Mouse (Mus musculus): ENCODE data around the gene Card6. TPM values are rescaled to one million over a fixed set of nuclear protein-coding genes. Genes with fewer than 3 reads are reported as not detected.

Card6 gene
- polyA plus RNA-seq, 1 experiment from 2014 or later = 3.6 TPM

DNA sequence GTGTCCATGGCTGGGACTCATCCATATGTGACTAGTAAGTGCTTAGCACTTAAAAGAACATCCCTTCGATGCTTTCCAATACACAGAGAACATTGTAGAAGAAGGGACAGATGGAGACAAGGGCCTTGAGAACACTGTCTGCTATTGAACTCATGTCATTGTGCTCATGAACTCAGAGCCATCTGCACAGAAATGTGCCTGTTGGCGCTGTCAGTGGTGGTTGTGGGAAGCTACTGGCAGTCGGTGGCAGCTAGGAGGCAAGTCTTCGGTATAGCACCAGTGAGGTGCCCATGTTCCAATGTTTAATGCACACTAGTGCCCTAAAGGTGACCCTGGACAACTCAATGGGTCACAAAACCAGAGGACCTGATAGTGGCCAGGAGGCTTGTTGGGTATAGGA is 6.0 kb downstream of the Card6 start:
- H3K4me1 ChIP-seq (ENCODE audit: control insufficient read depth in 2 of 2, insufficient read depth in 2 of 2, low read length in 2 of 2) = no peaks in the 10 kb centered on the region
- no peak overlapping the region for H3K4me3 ChIP-seq (ENCODE audit: control insufficient read depth in 1 of 2, insufficient read depth in 1 of 2, low read depth in 1 of 2, low read length in 2 of 2)
- H3K9me3 ChIP-seq (ENCODE audit: control insufficient read depth, low read length) = no peaks in the 10 kb centered on the region
- no peaks in the 10 kb centered on the region for H3K27me3 ChIP-seq (ENCODE audit: control insufficient read depth, insufficient read depth, low read length)
- WGBS = 90% methylated on average over 4 of the region's 4 CpGs
- no peak for ATAC-seq (ENCODE audit: insufficient number of reproducible peaks, insufficient read depth, low FRiP score, low read depth)
- no peak overlapping the region for H3K4me2 ChIP-seq (ENCODE audit: low read length)
- peaks cover 13% of the 10 kb centered on the region for H3K36me3 ChIP-seq (ENCODE audit: control insufficient read depth, insufficient read depth, low read length)
- no peak overlapping the region for H3K9ac ChIP-seq (ENCODE audit: low read length)
- H3K27ac ChIP-seq (replicated peaks in 1 of 2; ENCODE audit: control insufficient read depth in 1 of 2, insufficient read depth in 1 of 2, low read depth in 2 of 2, low read length in 2 of 2) = no peak overlapping the region

DNA sequence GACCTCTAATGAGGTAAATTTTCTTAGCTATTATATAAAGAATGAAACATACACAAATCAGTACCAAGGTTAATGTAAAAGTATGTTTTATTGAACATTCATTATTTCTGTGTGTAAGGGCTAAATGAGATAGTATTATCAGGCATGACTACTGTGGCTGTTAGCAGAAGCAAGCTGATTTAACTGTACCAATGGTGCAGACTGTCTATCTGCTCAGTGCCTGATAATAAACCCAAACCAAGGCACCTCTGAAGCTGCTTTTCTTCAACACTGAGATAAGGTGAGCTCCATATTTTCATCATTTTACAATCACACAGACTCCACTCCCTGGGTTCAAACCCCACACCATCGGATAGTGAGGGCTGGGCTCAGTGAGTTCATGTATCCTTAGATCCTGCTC is 11.0 kb downstream of the Card6 start:
- Histone ChIP-seq H3K36me3 (ENCODE audit: control insufficient read depth, insufficient read depth, low read length) (peaks cover 7% of the 10 kb centered on the region), H3K27me3 (ENCODE audit: control insufficient read depth, insufficient read depth, low read length) (no peaks in the 10 kb centered on the region), H3K4me1 (ENCODE audit: control insufficient read depth in 2 of 2, insufficient read depth in 2 of 2, low read length in 2 of 2) (no peaks in the 10 kb centered on the region), H3K9ac (ENCODE audit: low read length) (no peak overlapping the region), H3K4me2 (ENCODE audit: low read length) (no peak overlapping the region), H3K4me3 (ENCODE audit: control insufficient read depth in 1 of 2, insufficient read depth in 1 of 2, low read depth in 1 of 2, low read length in 2 of 2) (no peak overlapping the region), H3K27ac (replicated peaks in 1 of 2; ENCODE audit: control insufficient read depth in 1 of 2, insufficient read depth in 1 of 2, low read depth in 2 of 2, low read length in 2 of 2) (no peak overlapping the region), H3K9me3 (ENCODE audit: control insufficient read depth, low read length) (no peaks in the 10 kb centered on the region)
- WGBS = 86% methylated on average over 1 of the region's 1 CpGs
- ATAC-seq (ENCODE audit: insufficient number of reproducible peaks, insufficient read depth, low FRiP score, low read depth) = no peak

DNA sequence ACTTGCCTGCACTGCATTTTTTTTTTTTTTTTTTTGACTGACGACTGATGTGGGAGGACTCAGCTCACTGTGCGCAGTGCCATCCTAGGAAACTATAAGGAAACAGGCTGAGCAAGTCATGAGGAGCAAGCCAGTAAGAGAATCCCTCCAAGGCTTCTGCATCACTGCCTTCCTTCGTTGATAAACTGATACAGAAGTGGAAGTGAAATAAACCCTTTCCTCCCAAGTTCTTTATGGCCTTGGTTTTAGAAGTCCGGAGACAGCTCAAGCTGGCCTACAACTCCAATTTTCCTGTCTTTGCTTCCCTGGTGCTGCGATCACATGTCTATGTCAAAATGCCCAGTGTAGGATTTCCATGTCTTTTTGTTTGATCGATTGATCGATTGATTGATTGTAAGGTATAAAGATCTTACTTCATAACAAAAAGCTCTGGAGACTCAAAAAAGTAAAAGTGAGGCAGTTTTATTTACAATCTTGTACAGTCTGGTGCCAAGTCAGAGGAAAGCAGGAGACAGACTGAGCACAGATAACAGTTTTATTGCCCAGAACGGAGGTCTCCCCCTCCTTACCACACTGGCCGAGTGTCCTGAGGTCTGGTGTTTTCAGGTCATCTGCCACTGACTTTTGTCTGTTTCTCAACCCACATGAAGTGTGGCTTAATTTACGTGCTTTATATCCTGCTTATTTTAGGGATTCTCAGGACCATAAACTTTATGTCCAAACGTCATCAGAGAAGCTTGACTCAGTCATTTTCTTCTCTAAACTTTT is 12.6 kb downstream of the Card6 start:
- WGBS = 78% methylated on average over 11 of the region's 11 CpGs
- no peaks in the 10 kb centered on the region for H3K4me1 ChIP-seq (ENCODE audit: control insufficient read depth in 2 of 2, insufficient read depth in 2 of 2, low read length in 2 of 2)
- ATAC-seq (ENCODE audit: insufficient number of reproducible peaks, insufficient read depth, low FRiP score, low read depth) = no peak
- no peaks in the 10 kb centered on the region for H3K9me3 ChIP-seq (ENCODE audit: control insufficient read depth, low read length)
- no peak overlapping the region for H3K9ac ChIP-seq (ENCODE audit: low read length)
- H3K4me2 ChIP-seq (ENCODE audit: low read length) = no peak overlapping the region
- H3K4me3 ChIP-seq (ENCODE audit: control insufficient read depth in 1 of 2, insufficient read depth in 1 of 2, low read depth in 1 of 2, low read length in 2 of 2) = no peak overlapping the region
- no peak overlapping the region for H3K27ac ChIP-seq (replicated peaks in 1 of 2; ENCODE audit: control insufficient read depth in 1 of 2, insufficient read depth in 1 of 2, low read depth in 2 of 2, low read length in 2 of 2)
- no peaks in the 10 kb centered on the region for H3K27me3 ChIP-seq (ENCODE audit: control insufficient read depth, insufficient read depth, low read length)
- peaks cover 7% of the 10 kb centered on the region for H3K36me3 ChIP-seq (ENCODE audit: control insufficient read depth, insufficient read depth, low read length)

DNA sequence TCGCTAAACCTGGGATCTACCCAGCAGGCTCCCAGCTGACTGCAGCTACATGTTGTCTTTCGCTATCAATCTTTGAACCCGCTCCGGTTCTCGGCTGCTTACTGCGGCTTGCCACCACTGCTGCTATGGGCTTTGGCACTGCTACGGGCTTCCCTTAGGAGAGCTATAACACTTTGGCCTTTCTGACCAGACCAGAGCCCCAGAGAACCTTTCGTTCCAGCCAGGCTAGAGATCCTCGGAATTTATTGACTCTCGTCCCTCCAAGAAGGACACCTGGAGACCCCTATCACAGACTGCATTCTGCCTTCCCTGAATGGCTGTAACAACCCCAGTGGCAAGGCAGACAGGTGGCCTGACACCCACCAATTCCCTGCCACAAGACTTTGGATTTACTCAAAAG is 18.2 kb downstream of the Card6 start:
- no peaks in the 10 kb centered on the region for H3K4me1 ChIP-seq (ENCODE audit: control insufficient read depth in 2 of 2, insufficient read depth in 2 of 2, low read length in 2 of 2)
- no peak overlapping the region for H3K4me3 ChIP-seq (ENCODE audit: control insufficient read depth in 1 of 2, insufficient read depth in 1 of 2, low read depth in 1 of 2, low read length in 2 of 2)
- H3K27me3 ChIP-seq (ENCODE audit: control insufficient read depth, insufficient read depth, low read length) = no peaks in the 10 kb centered on the region
- no peak for ATAC-seq (ENCODE audit: insufficient number of reproducible peaks, insufficient read depth, low FRiP score, low read depth)
- no peak overlapping the region for H3K4me2 ChIP-seq (ENCODE audit: low read length)
- no peak overlapping the region for H3K27ac ChIP-seq (replicated peaks in 1 of 2; ENCODE audit: control insufficient read depth in 1 of 2, insufficient read depth in 1 of 2, low read depth in 2 of 2, low read length in 2 of 2)
- no peaks in the 10 kb centered on the region for H3K9me3 ChIP-seq (ENCODE audit: control insufficient read depth, low read length)
- no peak overlapping the region for H3K9ac ChIP-seq (ENCODE audit: low read length)
- 86% methylated on average over 10 of the region's 10 CpGs for WGBS
- H3K36me3 ChIP-seq (ENCODE audit: control insufficient read depth, insufficient read depth, low read length) = no peaks in the 10 kb centered on the region

DNA sequence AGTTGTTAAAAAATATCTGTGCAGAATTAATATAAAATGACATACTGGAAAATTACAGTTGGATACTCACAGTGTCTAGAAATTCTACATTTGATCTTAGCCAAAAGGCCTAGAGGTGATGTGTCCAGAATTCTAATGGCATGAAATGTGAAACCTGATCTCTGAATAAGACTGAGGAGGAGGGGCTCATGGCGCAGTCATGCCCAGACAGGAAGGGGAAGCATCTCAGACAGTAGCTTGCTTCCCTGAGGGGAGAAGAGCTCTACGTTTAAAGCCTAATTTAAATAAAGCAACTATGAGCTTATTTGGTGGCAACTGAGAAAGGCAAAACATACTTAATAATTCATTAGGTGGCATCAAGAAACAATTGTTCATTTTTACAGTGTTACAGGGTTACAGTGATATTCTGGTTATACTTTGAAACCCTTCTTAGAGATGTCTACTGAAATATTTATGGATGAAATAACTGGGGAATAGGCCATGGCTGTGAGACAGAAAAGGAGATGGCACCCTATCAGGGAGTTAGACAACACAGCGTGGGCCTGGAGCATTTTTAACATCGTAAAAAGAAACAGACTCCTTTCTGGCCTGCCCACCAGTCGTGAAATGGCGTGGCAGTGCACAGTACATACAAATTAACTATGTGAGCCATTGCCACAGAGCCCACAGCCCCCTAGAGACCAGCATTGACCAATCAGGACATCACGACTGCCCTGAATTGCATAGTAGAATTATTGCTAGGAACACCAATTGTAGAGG is 19.3 kb downstream of the Card6 start:
- Histone ChIP-seq H3K4me3 (ENCODE audit: control insufficient read depth in 1 of 2, insufficient read depth in 1 of 2, low read depth in 1 of 2, low read length in 2 of 2) (no peak overlapping the region), H3K27ac (replicated peaks in 1 of 2; ENCODE audit: control insufficient read depth in 1 of 2, insufficient read depth in 1 of 2, low read depth in 2 of 2, low read length in 2 of 2) (no peak overlapping the region), H3K4me1 (ENCODE audit: control insufficient read depth in 2 of 2, insufficient read depth in 2 of 2, low read length in 2 of 2) (no peaks in the 10 kb centered on the region), H3K4me2 (ENCODE audit: low read length) (no peak overlapping the region), H3K36me3 (ENCODE audit: control insufficient read depth, insufficient read depth, low read length) (no peaks in the 10 kb centered on the region), H3K9me3 (ENCODE audit: control insufficient read depth, low read length) (no peaks in the 10 kb centered on the region), H3K27me3 (ENCODE audit: control insufficient read depth, insufficient read depth, low read length) (no peaks in the 10 kb centered on the region), H3K9ac (ENCODE audit: low read length) (no peak overlapping the region)
- no peak for ATAC-seq (ENCODE audit: insufficient number of reproducible peaks, insufficient read depth, low FRiP score, low read depth)
- 75% methylated on average over 7 of the region's 7 CpGs for WGBS

DNA sequence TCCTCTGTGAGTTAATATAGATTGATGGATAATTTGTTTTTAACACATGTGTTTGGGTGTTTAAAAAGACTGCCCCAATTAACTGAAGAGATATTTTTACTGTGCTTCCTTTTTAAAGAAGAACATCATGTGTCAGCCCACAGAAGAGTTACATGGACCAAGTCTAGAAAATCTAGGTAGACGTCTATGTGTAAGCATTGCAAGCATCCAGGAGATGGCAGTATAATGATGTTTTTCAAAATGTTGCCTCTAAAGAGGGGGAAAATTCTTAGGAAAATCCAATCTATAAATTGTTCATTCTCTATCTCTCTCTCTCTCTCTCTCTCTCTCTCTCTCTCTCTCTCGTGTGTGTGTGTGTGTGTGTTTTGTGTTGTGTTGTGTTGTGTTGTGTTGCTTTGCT is 22.2 kb downstream of the Card6 start:
- no peaks in the 10 kb centered on the region for H3K4me1 ChIP-seq (ENCODE audit: control insufficient read depth in 2 of 2, insufficient read depth in 2 of 2, low read length in 2 of 2)
- no peaks in the 10 kb centered on the region for H3K36me3 ChIP-seq (ENCODE audit: control insufficient read depth, insufficient read depth, low read length)
- no peak for ATAC-seq (ENCODE audit: insufficient number of reproducible peaks, insufficient read depth, low FRiP score, low read depth)
- 0% methylated on average over 2 of the region's 2 CpGs for WGBS
- no peaks in the 10 kb centered on the region for H3K9me3 ChIP-seq (ENCODE audit: control insufficient read depth, low read length)
- H3K27me3 ChIP-seq (ENCODE audit: control insufficient read depth, insufficient read depth, low read length) = no peaks in the 10 kb centered on the region
- no peak overlapping the region for H3K9ac ChIP-seq (ENCODE audit: low read length)
- no peak overlapping the region for H3K4me2 ChIP-seq (ENCODE audit: low read length)
- H3K4me3 ChIP-seq (ENCODE audit: control insufficient read depth in 1 of 2, insufficient read depth in 1 of 2, low read depth in 1 of 2, low read length in 2 of 2) = no peak overlapping the region
- no peak overlapping the region for H3K27ac ChIP-seq (replicated peaks in 1 of 2; ENCODE audit: control insufficient read depth in 1 of 2, insufficient read depth in 1 of 2, low read depth in 2 of 2, low read length in 2 of 2)

DNA sequence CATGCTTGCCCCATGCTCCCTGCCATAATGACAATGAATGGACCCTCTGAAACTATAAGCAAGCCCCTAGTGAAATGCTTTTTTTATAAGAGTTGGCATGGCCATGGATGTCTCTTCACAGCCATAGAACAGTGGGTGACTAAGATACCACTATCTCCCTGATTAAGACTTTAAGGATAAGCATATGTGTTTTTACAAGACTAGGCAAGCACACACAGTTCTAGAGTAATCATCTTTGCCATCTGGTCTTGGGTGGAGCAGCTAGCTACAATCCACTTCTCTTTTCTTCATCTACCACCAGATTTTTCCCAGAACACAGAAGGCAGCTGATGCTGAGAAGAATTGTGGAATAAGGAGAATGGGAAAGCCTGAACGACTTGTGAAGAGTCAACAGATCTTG is 27.1 kb downstream of the Card6 start:
- WGBS = 54% methylated on average over 1 of the region's 1 CpGs
- Histone ChIP-seq H3K4me1 (ENCODE audit: control insufficient read depth in 2 of 2, insufficient read depth in 2 of 2, low read length in 2 of 2) (no peaks in the 10 kb centered on the region), H3K9me3 (ENCODE audit: control insufficient read depth, low read length) (no peaks in the 10 kb centered on the region), H3K27me3 (ENCODE audit: control insufficient read depth, insufficient read depth, low read length) (no peaks in the 10 kb centered on the region), H3K4me2 (ENCODE audit: low read length) (no peak overlapping the region), H3K4me3 (ENCODE audit: control insufficient read depth in 1 of 2, insufficient read depth in 1 of 2, low read depth in 1 of 2, low read length in 2 of 2) (no peak overlapping the region), H3K36me3 (ENCODE audit: control insufficient read depth, insufficient read depth, low read length) (no peaks in the 10 kb centered on the region), H3K27ac (replicated peaks in 1 of 2; ENCODE audit: control insufficient read depth in 1 of 2, insufficient read depth in 1 of 2, low read depth in 2 of 2, low read length in 2 of 2) (no peak overlapping the region), H3K9ac (ENCODE audit: low read length) (no peak overlapping the region)
- no peak for ATAC-seq (ENCODE audit: insufficient number of reproducible peaks, insufficient read depth, low FRiP score, low read depth)

Data from heart, embryonic 14.5 days (tissue).